25 mouse cellular contexts compared by ENCODE assay signal in the genomic region with DNA sequence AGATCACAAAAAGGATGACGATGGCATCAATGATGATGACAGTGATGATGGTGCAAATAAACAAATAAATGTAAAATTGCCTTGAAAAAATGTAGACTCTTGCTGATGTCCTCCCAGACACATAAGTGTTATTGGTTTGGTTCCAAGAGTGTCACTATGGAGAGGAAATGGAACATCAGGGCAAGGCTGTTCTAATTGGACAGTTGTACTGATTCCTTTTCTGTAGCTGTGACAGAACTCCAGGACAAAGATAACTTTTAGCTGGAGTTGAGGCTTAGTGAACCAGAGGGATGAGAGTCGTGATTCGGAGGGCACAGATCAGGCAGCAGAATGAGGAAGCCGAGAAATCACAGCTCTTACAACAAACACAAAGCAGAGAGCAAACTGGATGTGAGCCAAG.
DNase-seq lines count a peak whose midpoint lies in the region; ATAC-seq and TF ChIP-seq lines count a peak whose summit lies in the region.
"Had no signal": no experiment of that assay in that cellular context is flagged by ENCODE, and none has a peak within 500 bp of the region (broad histone marks: within the 10 kb centered on the region; RNA-seq: fewer than 3 reads in every experiment).

No protein-coding gene starts in this region.

- 40% methylated on average over 4 of the region's 4 CpGs for WGBS in heart, embryonic 16.5 days
- WGBS in lung, embryonic 15.5 days = 34% methylated on average over 4 of the region's 4 CpGs
- 42% methylated on average over 4 of the region's 4 CpGs for WGBS in lung, adult 2 months
- WGBS in forebrain, embryonic 13.5 days = 79% methylated on average over 4 of the region's 4 CpGs

- peak; percentile 45 for ATAC-seq in heart, embryonic 16.5 days (replicated peaks; ENCODE audit: extremely low read depth, insufficient read depth, low FRiP score)
- peak; percentile 70; the same call in 1 of the 2 replicates for ATAC-seq in lung, embryonic 15.5 days (ENCODE audit: borderline replicate concordance, extremely low read depth, low FRiP score, low TSS enrichment)
- ATAC-seq in forebrain, embryonic 13.5 days = no peak
- ATAC-seq: intestine, postnatal 0 days had no signal

- peak overlapping the region; percentile 26; the same call in 1 of the 2 replicates for H3K27ac ChIP-seq in heart, embryonic 16.5 days (ENCODE audit: low read length)
- H3K27ac ChIP-seq in lung, embryonic 15.5 days = no peak overlapping the region
- no peak overlapping the region for H3K27ac ChIP-seq in MEL (ENCODE audit: control insufficient read depth, low read depth, low read length)
- H3K27ac ChIP-seq in forebrain, embryonic 13.5 days = no peak overlapping the region
- H3K27ac ChIP-seq: embryonic facial prominence, embryonic 10.5 days; embryonic facial prominence, embryonic 15.5 days; forebrain, embryonic 12.5 days; hindbrain, embryonic 14.5 days; limb, embryonic 10.5 days; limb, embryonic 15.5 days; liver, embryonic 13.5 days; macrophage; stomach, embryonic 15.5 days had no signal

- no peak for TF ChIP-seq EP300 in MEL (IDR thresholded peaks at IDR 0.05; ENCODE audit: low read depth in 1 of 2, low read length in 2 of 2)

- H3K36me3 ChIP-seq in heart, embryonic 16.5 days (ENCODE audit: control insufficient read depth, insufficient read depth) = no peaks in the 10 kb centered on the region
- no peaks in the 10 kb centered on the region for H3K36me3 ChIP-seq in lung, embryonic 15.5 days
- peaks cover 0 to 11% of the 10 kb centered on the region in 2 experiments; a peak in 2 of 4 replicates for H3K36me3 ChIP-seq in MEL (ENCODE audit: control insufficient read depth in 1 of 2, insufficient read depth in 2 of 2, low read length in 2 of 2)
- H3K36me3 ChIP-seq in forebrain, embryonic 13.5 days (ENCODE audit: poor library complexity, severe bottlenecking) = no peaks in the 10 kb centered on the region
- H3K36me3 ChIP-seq: embryonic facial prominence, embryonic 10.5 days; embryonic facial prominence, embryonic 15.5 days; forebrain, embryonic 12.5 days; limb, embryonic 10.5 days; limb, embryonic 15.5 days; liver, embryonic 13.5 days; stomach, embryonic 15.5 days had no signal

- TF ChIP-seq RAD21 in MEL (IDR thresholded peaks at IDR 0.05; ENCODE audit: low read depth, low read length) = no peak

- no peak for TF ChIP-seq CTCF in lung, adult 2 months (IDR thresholded peaks at IDR 0.05; ENCODE audit: insufficient read depth, low read length)
- TF ChIP-seq CTCF in MEL (IDR thresholded peaks at IDR 0.05 in 2 of 3, conservative IDR thresholded peaks at IDR 0.05 in 1 of 3; ENCODE audit: control insufficient read depth in 1 of 3, insufficient read depth in 1 of 3, low read depth in 2 of 3, low read length in 3 of 3, poor library complexity in 1 of 3, severe bottlenecking in 1 of 3) = no peak

- H3K4me2 ChIP-seq in heart, embryonic 16.5 days (ENCODE audit: low read depth, low read length) = no peak overlapping the region
- no peak overlapping the region for H3K4me2 ChIP-seq in lung, embryonic 15.5 days
- H3K4me2 ChIP-seq in forebrain, embryonic 13.5 days = no peak overlapping the region
- H3K4me2 ChIP-seq: embryonic facial prominence, embryonic 15.5 days; forebrain, embryonic 12.5 days; hindbrain, embryonic 14.5 days; limb, embryonic 15.5 days; liver, embryonic 13.5 days; stomach, embryonic 15.5 days had no signal

- H3K4me1 ChIP-seq in heart, embryonic 16.5 days (ENCODE audit: control insufficient read depth, insufficient read depth, low read length) = peaks cover 6% of the 10 kb centered on the region
- peaks cover 14% of the 10 kb centered on the region for H3K4me1 ChIP-seq in lung, embryonic 15.5 days
- no peaks in the 10 kb centered on the region for H3K4me1 ChIP-seq in lung, adult 2 months (ENCODE audit: control insufficient read depth, insufficient read depth, low read length)
- H3K4me1 ChIP-seq in MEL (ENCODE audit: control insufficient read depth in 1 of 2, insufficient read depth in 2 of 2, low read length in 2 of 2) = peaks cover 9 to 10% of the 10 kb centered on the region in 2 experiments
- peaks cover 26% of the 10 kb centered on the region for H3K4me1 ChIP-seq in forebrain, embryonic 13.5 days

- H3K4me3 ChIP-seq in heart, embryonic 16.5 days (ENCODE audit: low read length) = no peak overlapping the region
- no peak overlapping the region for H3K4me3 ChIP-seq in lung, embryonic 15.5 days
- no peak overlapping the region for H3K4me3 ChIP-seq in lung, adult 2 months (replicated peaks; ENCODE audit: extremely low read depth, low read depth, low read length)
- no peak overlapping the region for H3K4me3 ChIP-seq in MEL (ENCODE audit: control insufficient read depth in 1 of 2, insufficient read depth in 1 of 2, low read depth in 2 of 2, low read length in 2 of 2)
- H3K4me3 ChIP-seq in forebrain, embryonic 13.5 days = no peak overlapping the region
- H3K4me3 ChIP-seq: embryonic facial prominence, embryonic 10.5 days; embryonic facial prominence, embryonic 15.5 days; forebrain, embryonic 12.5 days; limb, embryonic 10.5 days; limb, embryonic 15.5 days; liver, embryonic 13.5 days; stomach, embryonic 15.5 days had no signal

- H3K9ac ChIP-seq in heart, embryonic 16.5 days (ENCODE audit: low read length) = no peak overlapping the region
- H3K9ac ChIP-seq in lung, embryonic 15.5 days = no peak overlapping the region
- no peak overlapping the region for H3K9ac ChIP-seq in MEL (ENCODE audit: control insufficient read depth, low read depth, low read length, poor library complexity, severe bottlenecking)
- no peak overlapping the region for H3K9ac ChIP-seq in forebrain, embryonic 13.5 days
- H3K9ac ChIP-seq: embryonic facial prominence, embryonic 15.5 days; forebrain, embryonic 12.5 days; hindbrain, embryonic 14.5 days; limb, embryonic 15.5 days; liver, embryonic 13.5 days; stomach, embryonic 15.5 days had no signal

- no peak for TF ChIP-seq POLR2A in lung, adult 2 months (IDR thresholded peaks at IDR 0.05; ENCODE audit: borderline replicate concordance, extremely low read depth, low read depth, low read length)
- no peak for TF ChIP-seq POLR2A in MEL (IDR thresholded peaks at IDR 0.05; ENCODE audit: control insufficient read depth in 1 of 2, insufficient read depth in 1 of 2, low read depth in 1 of 2, low read length in 2 of 2, poor library complexity in 1 of 2)

- no peaks in the 10 kb centered on the region for H3K27me3 ChIP-seq in heart, embryonic 16.5 days (ENCODE audit: control insufficient read depth, insufficient read depth, low read length)
- H3K27me3 ChIP-seq in lung, embryonic 15.5 days = no peaks in the 10 kb centered on the region
- no peaks in the 10 kb centered on the region for H3K27me3 ChIP-seq in MEL (ENCODE audit: control insufficient read depth in 1 of 2, insufficient read depth in 2 of 2, low read length in 2 of 2)
- no peaks in the 10 kb centered on the region for H3K27me3 ChIP-seq in forebrain, embryonic 13.5 days
- H3K27me3 ChIP-seq: embryonic facial prominence, embryonic 15.5 days; forebrain, embryonic 12.5 days; limb, embryonic 15.5 days; liver, embryonic 13.5 days; stomach, embryonic 15.5 days had no signal

- no peaks in the 10 kb centered on the region for H3K9me3 ChIP-seq in heart, embryonic 16.5 days (replicated peaks; ENCODE audit: control insufficient read depth, low read length)
- no peaks in the 10 kb centered on the region for H3K9me3 ChIP-seq in lung, embryonic 15.5 days
- no peaks in the 10 kb centered on the region for H3K9me3 ChIP-seq in MEL (replicated peaks; ENCODE audit: insufficient read depth, low read length)
- no peaks in the 10 kb centered on the region for H3K9me3 ChIP-seq in forebrain, embryonic 13.5 days (replicated peaks)
- H3K9me3 ChIP-seq: embryonic facial prominence, embryonic 10.5 days; embryonic facial prominence, embryonic 15.5 days; forebrain, embryonic 12.5 days; limb, embryonic 10.5 days; limb, embryonic 15.5 days; liver, embryonic 13.5 days; stomach, embryonic 15.5 days had no signal

- no peak for DNase-seq in heart, postnatal 4 days
- no peak for DNase-seq in lung, adult 2 months
- no peak for DNase-seq in MEL (ENCODE audit: low read depth, low spot score)
- DNase-seq in lung, postnatal 10 days = peak; percentile 45
- DNase-seq: adrenal gland, adult 8-10 months; cerebellum, adult 2 months; cerebellum, postnatal 25 days; gastrocnemius, postnatal 10 days; layer of hippocampus, adult 9-11 months; liver, embryonic 13.5 days; midbrain, embryonic 14.5 days; right cerebral cortex, postnatal 25 days; thymus, adult 18-20 months had no signal

- no peaks in the 10 kb centered on the region for H3K79me2 ChIP-seq in MEL (ENCODE audit: control insufficient read depth, insufficient read depth, low read length, poor library complexity)

TF ChIP-seq in MEL, 35 proteins besides CTCF, POLR2A, EP300 and RAD21:
- TF ChIP-seq RCOR1 (IDR thresholded peaks at IDR 0.05; ENCODE audit: low read depth, low read length) = 0 out of 2 replicates have a peak, but pooled peaks have one; percentile 21
- TF ChIP-seq CHD1 (IDR thresholded peaks at IDR 0.05; ENCODE audit: low read depth, low read length) = no peak
- no peak for TF ChIP-seq MAZ (IDR thresholded peaks at IDR 0.05; ENCODE audit: low read depth, low read length)
- TF ChIP-seq JUND (IDR thresholded peaks at IDR 0.05; ENCODE audit: low read depth, low read length) = no peak
